Mouse (Mus musculus) lung, postnatal 25 days (tissue): ENCODE measurements around the gene Pax4.
A peak's percentile ranks its signal among the peaks of the same experiment; 100 is the strongest.

Experiments
- DNase-seq: peaks from one replicate; pipeline ENCODE4 v3.0.0; 2022; ENCODE audit warnings: low spot score

Pax4 gene

GRCm38 (mm10) chr6:28449253-28449652 is at the start of gene Pax4:
Gene Pax4, minus strand, starts transcription at chr6:28449353.
- no peak for DNase-seq

- DNase-seq = peak; percentile 47
Observed at GRCm38 (mm10) chr6:28497837-28498236, 48.7 kb upstream of the Pax4 start.

- DNase-seq = no peak
Observed at GRCm38 (mm10) chr6:28491198-28491597, 42.0 kb upstream of the Pax4 start.

GRCm38 (mm10) chr6:28490612-28491011 is 41.5 kb upstream of the Pax4 start:
- DNase-seq = no peak

GRCm38 (mm10) chr6:28488204-28488851 is 39.2 kb upstream of the Pax4 start:
- no peak for DNase-seq

GRCm38 (mm10) chr6:28486905-28487304 is 37.8 kb upstream of the Pax4 start:
- DNase-seq = no peak

GRCm38 (mm10) chr6:28486471-28486870 is 37.3 kb upstream of the Pax4 start:
- no peak for DNase-seq

GRCm38 (mm10) chr6:28486008-28486407 is 36.9 kb upstream of the Pax4 start:
- DNase-seq = no peak

- no peak for DNase-seq
Observed at GRCm38 (mm10) chr6:28482711-28483315, 33.7 kb upstream of the Pax4 start.

GRCm38 (mm10) chr6:28480752-28481492 is 31.8 kb upstream of the Pax4 start:
- DNase-seq = no peak

GRCm38 (mm10) chr6:28479865-28480751 is 31.0 kb upstream of the Pax4 start:
- DNase-seq = peak; percentile 100

GRCm38 (mm10) chr6:28474839-28475238 is 25.7 kb upstream of the Pax4 start, which contains the start of gene Snd1:
Gene Snd1, plus strand, starts transcription at chr6:28475139.
- DNase-seq = no peak

- no peak for DNase-seq
Observed at GRCm38 (mm10) chr6:28474211-28474610, 25.1 kb upstream of the Pax4 start.

GRCm38 (mm10) chr6:28471284-28472035 is 22.3 kb upstream of the Pax4 start:
- no peak for DNase-seq

GRCm38 (mm10) chr6:28470621-28471020 is 21.5 kb upstream of the Pax4 start:
- no peak for DNase-seq

GRCm38 (mm10) chr6:28470017-28470602 is 21.0 kb upstream of the Pax4 start:
- no peak for DNase-seq

- no peak for DNase-seq
Observed at GRCm38 (mm10) chr6:28464630-28465029, 15.5 kb upstream of the Pax4 start.

GRCm38 (mm10) chr6:28460534-28460933 is 11.4 kb upstream of the Pax4 start:
- DNase-seq = peak; percentile 71

GRCm38 (mm10) chr6:28459221-28459668 is 10.1 kb upstream of the Pax4 start:
- DNase-seq = no peak

- no peak for DNase-seq
Observed at GRCm38 (mm10) chr6:28450977-28451376, 1.8 kb upstream of the Pax4 start.

GRCm38 (mm10) chr6:28450481-28450880 is 1.3 kb upstream of the Pax4 start:
- no peak for DNase-seq
